Mouse (Mus musculus): ENCODE results near the gene Nrxn2. TPM values are rescaled to one million over a fixed set of nuclear protein-coding genes. Genes with fewer than 3 reads are reported as not detected.
A peak's percentile ranks its signal among the peaks of the same experiment; 100 is the strongest.

Nrxn2 gene
- 5.9 and 6.4 TPM in 2 replicates for polyA plus RNA-seq (2012; rRNA removed)

- WGBS: 1% methylated on average over 43 of the region's 46 CpGs
- Histone ChIP-seq H3K36me3 (ENCODE audit: control insufficient read depth, insufficient read depth, low read length) (no peaks in the 10 kb centered on the region), H3K27ac (ENCODE audit: insufficient read depth, low read depth, low read length) (no peak within 1 kb of the TSS), H3K27me3 (replicated peaks; ENCODE audit: control insufficient read depth, insufficient read depth, low read length) (no peaks in the 10 kb centered on the region), H3K4me1 (ENCODE audit: control insufficient read depth, insufficient read depth, low read length) (no peaks in the 10 kb centered on the region), H3K4me3 (ENCODE audit: insufficient read depth, low read depth, low read length) (peak within 1 kb of the TSS; percentile 47)
- DNase-seq: peak; percentile 85
- TF ChIP-seq POLR2A (IDR thresholded peaks at IDR 0.05; ENCODE audit: low read depth, low read length) (no peak), CTCF (conservative IDR thresholded peaks at IDR 0.05; ENCODE audit: insufficient read depth, insufficient read length, low read depth, low read length) (peak; percentile 66)
Observed at GRCm38 (mm10) chr19:6418233-6418879, at the start of gene Nrxn2. TSS of gene Nrxn2 (plus strand) at chr19:6418731.

DNA sequence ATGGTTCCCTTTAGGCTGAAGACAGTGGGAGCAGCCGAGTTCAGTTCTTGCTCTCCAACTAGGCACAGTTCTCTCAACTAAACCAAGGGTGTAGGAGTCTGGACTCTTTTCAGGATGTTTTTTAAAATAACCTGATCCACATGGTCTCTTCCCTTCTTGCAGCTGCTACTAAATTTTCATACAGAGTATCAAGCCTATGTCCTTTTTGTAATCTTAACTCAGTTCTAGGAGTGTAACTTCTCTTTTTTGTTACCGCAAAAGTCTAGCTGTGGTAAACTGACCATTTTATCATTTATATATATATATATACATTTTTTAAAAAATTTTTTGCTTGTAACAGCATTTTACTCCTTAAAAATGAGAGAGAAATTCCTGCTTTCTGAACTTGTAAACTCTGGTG is 48.4 kb upstream of the Nrxn2 start:
- TF ChIP-seq POLR2A (IDR thresholded peaks at IDR 0.05; ENCODE audit: low read depth, low read length) (no peak), CTCF (conservative IDR thresholded peaks at IDR 0.05; ENCODE audit: insufficient read depth, insufficient read length, low read depth, low read length) (no peak)
- no peak overlapping the region for H3K27ac ChIP-seq (ENCODE audit: insufficient read depth, low read depth, low read length)
- H3K27me3 ChIP-seq (replicated peaks; ENCODE audit: control insufficient read depth, insufficient read depth, low read length): no peaks in the 10 kb centered on the region
- 76% methylated on average over 2 of the region's 2 CpGs for WGBS
- H3K4me1 ChIP-seq (ENCODE audit: control insufficient read depth, insufficient read depth, low read length): peaks cover 4% of the 10 kb centered on the region; the same call in 1 of the 2 replicates
- H3K4me3 ChIP-seq (ENCODE audit: insufficient read depth, low read depth, low read length): no peak overlapping the region
- DNase-seq: no peak
- peaks cover 35% of the 10 kb centered on the region for H3K36me3 ChIP-seq (ENCODE audit: control insufficient read depth, insufficient read depth, low read length)

- no peak for DNase-seq
- Histone ChIP-seq H3K4me1 (ENCODE audit: control insufficient read depth, insufficient read depth, low read length) (no peaks in the 10 kb centered on the region), H3K4me3 (ENCODE audit: insufficient read depth, low read depth, low read length) (no peak overlapping the region), H3K27ac (ENCODE audit: insufficient read depth, low read depth, low read length) (no peak overlapping the region), H3K27me3 (replicated peaks; ENCODE audit: control insufficient read depth, insufficient read depth, low read length) (no peaks in the 10 kb centered on the region), H3K36me3 (ENCODE audit: control insufficient read depth, insufficient read depth, low read length) (peaks cover 32% of the 10 kb centered on the region)
- TF ChIP-seq POLR2A (IDR thresholded peaks at IDR 0.05; ENCODE audit: low read depth, low read length) (no peak), CTCF (conservative IDR thresholded peaks at IDR 0.05; ENCODE audit: insufficient read depth, insufficient read length, low read depth, low read length) (no peak)
- 96% methylated on average over 3 of the region's 3 CpGs for whole genome bisulfite sequencing
Observed at GRCm38 (mm10) chr19:6372433-6372832, 46.1 kb upstream of the Nrxn2 start.

DNA sequence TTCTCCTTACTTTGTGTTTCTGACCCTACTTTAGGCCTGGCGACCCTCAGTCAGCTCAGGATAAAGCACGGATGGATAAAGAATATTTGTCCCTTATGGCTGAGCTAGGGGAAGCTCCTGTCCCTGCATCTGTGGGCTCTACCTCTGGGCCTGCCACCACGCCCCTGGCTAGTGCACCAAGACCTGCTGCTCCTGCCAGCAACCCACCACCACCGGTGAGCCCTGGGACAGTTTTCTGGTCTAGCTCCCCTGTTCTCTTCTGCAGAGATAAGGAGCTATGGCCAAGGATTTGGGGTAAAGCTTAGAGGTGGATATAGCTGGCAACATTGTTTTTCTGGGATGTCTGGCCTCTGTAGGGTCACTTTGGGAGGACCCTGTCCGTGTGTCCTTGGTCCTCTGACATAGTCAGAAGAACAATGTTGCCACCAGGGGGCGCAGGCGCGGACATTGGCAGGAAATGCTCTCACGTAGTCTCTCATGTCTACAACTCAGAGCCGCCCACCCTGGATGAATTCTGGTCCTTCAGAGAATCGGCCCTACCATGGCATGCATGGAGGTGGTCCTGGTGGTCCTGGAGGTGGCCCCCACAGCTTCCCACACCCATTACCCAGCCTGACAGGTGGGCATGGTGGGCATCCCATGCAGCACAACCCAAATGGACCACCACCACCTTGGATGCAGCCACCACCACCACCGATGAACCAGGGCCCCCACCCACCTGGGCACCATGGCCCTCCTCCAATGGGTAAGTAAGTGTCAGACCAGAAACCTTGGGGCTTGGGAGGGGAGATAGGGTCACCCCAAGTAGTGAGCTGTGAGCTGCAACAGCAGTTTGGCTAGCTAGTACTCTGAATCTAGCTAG is 44.8 kb upstream of the Nrxn2 start:
- TF ChIP-seq POLR2A (IDR thresholded peaks at IDR 0.05; ENCODE audit: low read depth, low read length): no peak
- peak; percentile 71 for TF ChIP-seq CTCF (conservative IDR thresholded peaks at IDR 0.05; ENCODE audit: insufficient read depth, insufficient read length, low read depth, low read length)
- peak; percentile 79 for DNase-seq
- 50% methylated on average over 12 of the region's 12 CpGs for whole genome bisulfite sequencing
- no peak overlapping the region for H3K4me3 ChIP-seq (ENCODE audit: insufficient read depth, low read depth, low read length)
- H3K36me3 ChIP-seq (ENCODE audit: control insufficient read depth, insufficient read depth, low read length): peaks cover 30% of the 10 kb centered on the region
- no peaks in the 10 kb centered on the region for H3K4me1 ChIP-seq (ENCODE audit: control insufficient read depth, insufficient read depth, low read length)
- no peaks in the 10 kb centered on the region for H3K27me3 ChIP-seq (replicated peaks; ENCODE audit: control insufficient read depth, insufficient read depth, low read length)
- no peak overlapping the region for H3K27ac ChIP-seq (ENCODE audit: insufficient read depth, low read depth, low read length)

- Histone ChIP-seq H3K27ac (ENCODE audit: insufficient read depth, low read depth, low read length) (no peak overlapping the region), H3K36me3 (ENCODE audit: control insufficient read depth, insufficient read depth, low read length) (peaks cover 27% of the 10 kb centered on the region), H3K27me3 (replicated peaks; ENCODE audit: control insufficient read depth, insufficient read depth, low read length) (no peaks in the 10 kb centered on the region), H3K4me1 (ENCODE audit: control insufficient read depth, insufficient read depth, low read length) (no peaks in the 10 kb centered on the region), H3K4me3 (ENCODE audit: insufficient read depth, low read depth, low read length) (no peak overlapping the region)
- WGBS: 98% methylated on average over 10 of the region's 10 CpGs
- no peak for TF ChIP-seq CTCF (conservative IDR thresholded peaks at IDR 0.05; ENCODE audit: insufficient read depth, insufficient read length, low read depth, low read length)
- TF ChIP-seq POLR2A (IDR thresholded peaks at IDR 0.05; ENCODE audit: low read depth, low read length): no peak
- no peak for DNase-seq
Observed at GRCm38 (mm10) chr19:6374571-6374970, 44.0 kb upstream of the Nrxn2 start.

DNA sequence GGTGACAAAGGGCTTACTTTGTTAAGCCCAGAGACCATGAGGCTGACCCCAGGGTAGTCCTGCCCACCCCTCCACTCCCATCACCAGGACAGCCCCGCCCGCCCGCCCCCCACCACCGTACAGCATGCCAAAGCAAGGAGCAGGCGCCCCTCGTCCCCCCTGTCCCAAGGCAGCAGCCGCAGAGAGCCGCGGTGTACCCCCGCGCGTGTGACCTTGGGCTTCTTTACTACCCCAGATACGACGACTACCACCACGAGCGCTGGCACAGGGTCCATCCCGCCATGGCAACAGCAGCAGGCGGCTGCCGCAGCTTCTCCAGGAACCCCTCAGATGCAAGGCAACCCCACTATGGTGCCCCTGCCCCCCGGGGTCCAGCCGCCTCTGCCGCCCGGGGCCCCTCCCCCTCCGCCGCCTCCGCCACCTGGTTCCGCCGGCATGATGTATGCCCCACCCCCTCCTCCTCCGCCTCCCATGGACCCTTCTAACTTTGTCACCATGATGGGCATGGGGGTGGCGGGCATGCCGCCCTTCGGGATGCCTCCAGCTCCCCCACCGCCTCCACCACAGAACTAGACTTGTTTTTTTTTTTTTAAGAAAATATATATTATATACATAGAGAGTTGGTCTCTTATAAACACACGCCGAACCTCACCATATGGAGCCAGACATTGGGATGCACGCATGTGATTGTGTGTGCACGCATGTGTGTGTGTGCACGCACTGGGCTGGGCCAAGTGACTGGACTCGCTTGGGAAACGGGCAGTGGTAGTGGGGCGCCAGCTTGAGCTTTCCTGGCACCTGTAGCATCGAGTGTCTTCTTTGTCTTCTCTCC is 42.9 kb upstream of the Nrxn2 start:
- no peak for DNase-seq
- Histone ChIP-seq H3K4me3 (ENCODE audit: insufficient read depth, low read depth, low read length) (no peak overlapping the region), H3K27ac (ENCODE audit: insufficient read depth, low read depth, low read length) (no peak overlapping the region), H3K4me1 (ENCODE audit: control insufficient read depth, insufficient read depth, low read length) (no peaks in the 10 kb centered on the region), H3K27me3 (replicated peaks; ENCODE audit: control insufficient read depth, insufficient read depth, low read length) (no peaks in the 10 kb centered on the region), H3K36me3 (ENCODE audit: control insufficient read depth, insufficient read depth, low read length) (peaks cover 25% of the 10 kb centered on the region)
- no peak for TF ChIP-seq POLR2A (IDR thresholded peaks at IDR 0.05; ENCODE audit: low read depth, low read length)
- no peak for TF ChIP-seq CTCF (conservative IDR thresholded peaks at IDR 0.05; ENCODE audit: insufficient read depth, insufficient read length, low read depth, low read length)
- WGBS: 93% methylated on average over 42 of the region's 42 CpGs
